Mouse (Mus musculus): ENCODE measurements at regions not wholly inside any gene's neighbourhood (a gene's known extent, or its start where the extent isn't known, plus 50 kb on each side); places are given as distances from the start of the nearest gene placed in this dataset.

DNA sequence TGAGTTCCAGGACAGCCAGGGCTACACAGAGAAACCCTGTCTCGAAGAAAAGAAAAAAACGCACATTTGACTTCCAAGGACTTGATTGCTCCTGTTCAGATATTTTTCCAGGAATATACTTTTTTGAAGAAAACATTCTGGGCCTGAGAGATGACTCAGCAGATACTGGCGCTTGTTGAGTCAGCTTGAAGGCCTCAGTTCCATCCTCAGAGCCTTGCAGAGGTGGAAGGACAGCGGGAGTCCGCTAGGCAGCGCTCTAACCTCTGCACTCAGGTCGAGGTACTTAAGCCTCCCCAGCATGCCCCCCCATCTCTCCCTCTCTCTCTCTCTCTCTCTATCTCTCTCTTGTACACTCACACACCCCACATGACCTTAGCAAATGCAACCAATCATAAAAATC, 86.3 kb upstream of the Eomes start:
- Histone ChIP-seq H3K4me3 (no peak overlapping the region), H3K36me3 (ENCODE audit: control insufficient read depth, insufficient read depth) (no peaks in the 10 kb centered on the region), H3K4me2 (ENCODE audit: low read depth) (no peak overlapping the region), H3ac (ENCODE audit: control insufficient read depth, insufficient read length) (no peak overlapping the region), H3K79me2 (ENCODE audit: control insufficient read depth, insufficient read depth) (no peaks in the 10 kb centered on the region), H3K27me3 (ENCODE audit: control insufficient read depth, insufficient read depth, insufficient read length) (no peaks in the 10 kb centered on the region)
- TF ChIP-seq POLR2AphosphoS2 (IDR thresholded peaks at IDR 0.05; ENCODE audit: insufficient read length, low read depth) (no peak), CEBPB (IDR thresholded peaks at IDR 0.05; ENCODE audit: insufficient read depth, poor library complexity, severe bottlenecking) (no peak), POLR2A (IDR thresholded peaks at IDR 0.05; ENCODE audit: insufficient read length, low read depth) (no peak), MYOG (IDR thresholded peaks at IDR 0.05; ENCODE audit: control insufficient read depth in 1 of 3, insufficient read depth in 1 of 3, insufficient read length in 2 of 3, low read depth in 2 of 3) (no peak), TCF3 (IDR thresholded peaks at IDR 0.05; ENCODE audit: insufficient read length, low read depth) (no peak), REST (IDR thresholded peaks at IDR 0.05; ENCODE audit: insufficient read depth, insufficient read length) (no peak), USF1 (IDR thresholded peaks at IDR 0.05; ENCODE audit: low read depth) (no peak), E2F4 (IDR thresholded peaks at IDR 0.05; ENCODE audit: insufficient read depth) (no peak), MAX (IDR thresholded peaks at IDR 0.05; ENCODE audit: low read depth) (no peak), TCF12 (IDR thresholded peaks at IDR 0.05; ENCODE audit: insufficient read depth, poor library complexity, severe bottlenecking) (no peak), MYOD1 (IDR thresholded peaks at IDR 0.05; ENCODE audit: control insufficient read depth in 1 of 3, insufficient read length in 2 of 3, low read depth in 2 of 3) (no peak), SRF (IDR thresholded peaks at IDR 0.05; ENCODE audit: control insufficient read depth, insufficient read length, low read depth) (no peak)

DNA sequence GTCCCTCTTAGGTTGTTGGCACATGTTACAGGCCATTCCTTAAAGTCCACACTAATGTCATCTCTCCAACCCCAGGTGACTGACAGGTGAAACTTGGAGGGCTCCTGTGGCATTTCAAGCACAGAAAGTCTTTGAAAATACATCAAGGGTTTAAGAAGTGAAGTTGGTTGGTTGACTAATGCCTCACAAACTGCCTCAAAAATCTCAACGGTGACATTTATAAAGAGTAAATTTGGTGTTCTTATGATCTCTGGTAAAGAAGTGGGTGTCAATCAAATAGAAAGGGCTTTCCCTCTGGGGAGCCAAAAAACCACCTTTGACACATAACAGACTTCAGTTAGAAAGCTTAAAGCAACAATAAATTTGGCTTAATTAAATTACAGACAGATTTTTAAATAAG, 85.2 kb upstream of the Eomes start:
- Histone ChIP-seq H3K4me3 (no peak overlapping the region), H3K36me3 (ENCODE audit: control insufficient read depth, insufficient read depth) (no peaks in the 10 kb centered on the region), H3K27me3 (ENCODE audit: control insufficient read depth, insufficient read depth, insufficient read length) (no peaks in the 10 kb centered on the region), H3K79me2 (ENCODE audit: control insufficient read depth, insufficient read depth) (no peaks in the 10 kb centered on the region), H3K4me2 (ENCODE audit: low read depth) (no peak overlapping the region), H3ac (ENCODE audit: control insufficient read depth, insufficient read length) (no peak overlapping the region)
- no peak for TF ChIP-seq TCF12 (IDR thresholded peaks at IDR 0.05; ENCODE audit: insufficient read depth, poor library complexity, severe bottlenecking)
- TF ChIP-seq USF1 (IDR thresholded peaks at IDR 0.05; ENCODE audit: low read depth), result no peak
- TF ChIP-seq REST (IDR thresholded peaks at IDR 0.05; ENCODE audit: insufficient read depth, insufficient read length), result no peak
- no peak for TF ChIP-seq POLR2AphosphoS2 (IDR thresholded peaks at IDR 0.05; ENCODE audit: insufficient read length, low read depth)
- TF ChIP-seq MYOG (IDR thresholded peaks at IDR 0.05; ENCODE audit: control insufficient read depth in 1 of 3, insufficient read depth in 1 of 3, insufficient read length in 2 of 3, low read depth in 2 of 3), result no peak
- no peak for TF ChIP-seq MYOD1 (IDR thresholded peaks at IDR 0.05; ENCODE audit: control insufficient read depth in 1 of 3, insufficient read length in 2 of 3, low read depth in 2 of 3)
- no peak for TF ChIP-seq MAX (IDR thresholded peaks at IDR 0.05; ENCODE audit: low read depth)
- TF ChIP-seq POLR2A (IDR thresholded peaks at IDR 0.05; ENCODE audit: insufficient read length, low read depth), result no peak
- TF ChIP-seq CEBPB (IDR thresholded peaks at IDR 0.05; ENCODE audit: insufficient read depth, poor library complexity, severe bottlenecking), result no peak
- TF ChIP-seq E2F4 (IDR thresholded peaks at IDR 0.05; ENCODE audit: insufficient read depth), result no peak
- no peak for TF ChIP-seq SRF (IDR thresholded peaks at IDR 0.05; ENCODE audit: control insufficient read depth, insufficient read length, low read depth)
- TF ChIP-seq TCF3 (IDR thresholded peaks at IDR 0.05; ENCODE audit: insufficient read length, low read depth), result no peak

DNA sequence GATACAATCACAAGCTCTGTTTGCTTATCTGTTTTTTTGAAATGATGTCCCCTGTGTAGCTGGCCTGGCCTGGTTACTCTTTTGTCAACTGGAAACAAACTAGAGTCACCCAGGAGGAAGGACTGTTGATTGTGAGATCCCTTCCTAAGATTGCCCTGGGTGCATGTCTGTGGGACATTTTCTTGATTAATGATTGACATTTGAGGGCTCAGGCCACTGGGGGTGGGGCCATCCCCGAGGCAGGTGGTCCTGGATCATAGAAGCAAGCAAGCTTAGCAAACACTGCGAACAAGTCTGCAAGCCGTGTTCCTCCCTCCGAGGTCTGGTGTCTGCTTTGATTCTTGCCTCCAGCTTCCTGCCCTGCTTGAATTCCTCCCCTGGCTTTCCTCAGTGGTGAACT, 84.4 kb upstream of the Eomes start:
- Histone ChIP-seq H3K4me2 (ENCODE audit: low read depth) (no peak overlapping the region), H3K36me3 (ENCODE audit: control insufficient read depth, insufficient read depth) (no peaks in the 10 kb centered on the region), H3ac (ENCODE audit: control insufficient read depth, insufficient read length) (no peak overlapping the region), H3K4me3 (no peak overlapping the region), H3K79me2 (ENCODE audit: control insufficient read depth, insufficient read depth) (no peaks in the 10 kb centered on the region), H3K27me3 (ENCODE audit: control insufficient read depth, insufficient read depth, insufficient read length) (no peaks in the 10 kb centered on the region)
- TF ChIP-seq TCF3 (IDR thresholded peaks at IDR 0.05; ENCODE audit: insufficient read length, low read depth) (no peak), CEBPB (IDR thresholded peaks at IDR 0.05; ENCODE audit: insufficient read depth, poor library complexity, severe bottlenecking) (no peak), SRF (IDR thresholded peaks at IDR 0.05; ENCODE audit: control insufficient read depth, insufficient read length, low read depth) (no peak), POLR2A (IDR thresholded peaks at IDR 0.05; ENCODE audit: insufficient read length, low read depth) (no peak)

DNA sequence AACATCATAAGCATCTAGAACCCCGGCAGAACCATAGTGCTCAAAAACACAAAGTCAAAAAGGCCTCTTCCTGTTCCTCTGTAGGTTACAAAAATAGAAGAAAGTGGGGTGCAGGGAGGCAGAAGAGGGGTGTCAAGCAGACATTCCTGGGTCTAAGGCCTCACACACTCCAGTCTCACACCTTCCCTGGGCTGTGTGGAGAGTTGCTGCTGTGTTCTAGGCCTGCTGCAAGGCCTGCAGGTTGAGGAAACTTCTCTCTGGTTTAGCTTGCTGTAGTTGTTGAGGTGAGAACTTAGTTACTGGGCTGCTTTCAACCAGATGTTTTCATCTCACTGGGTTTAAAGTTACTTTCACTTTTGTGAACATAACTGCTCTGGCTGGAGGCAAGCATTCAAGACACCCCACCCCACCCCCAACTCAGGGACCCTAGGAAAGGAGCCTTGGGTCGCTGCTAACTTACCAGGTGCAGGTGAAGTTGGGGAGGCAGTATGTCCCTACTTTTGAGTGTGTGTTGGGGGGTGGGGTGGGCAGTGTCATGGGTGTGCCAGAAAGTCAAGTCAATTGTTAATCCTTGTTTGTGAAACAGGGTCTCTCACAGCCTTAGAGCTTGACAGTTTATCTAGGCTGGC, 81.5 kb upstream of the Eomes start:
- Histone ChIP-seq H3K36me3 (ENCODE audit: control insufficient read depth, insufficient read depth) (no peaks in the 10 kb centered on the region), H3K79me2 (ENCODE audit: control insufficient read depth, insufficient read depth) (no peaks in the 10 kb centered on the region), H3K27me3 (ENCODE audit: control insufficient read depth, insufficient read depth, insufficient read length) (no peaks in the 10 kb centered on the region), H3ac (ENCODE audit: control insufficient read depth, insufficient read length) (no peak overlapping the region), H3K4me2 (ENCODE audit: low read depth) (peak overlapping the region; percentile 64), H3K4me3 (no peak overlapping the region)
- no peak for TF ChIP-seq TCF3 (IDR thresholded peaks at IDR 0.05; ENCODE audit: insufficient read length, low read depth)
- no peak for TF ChIP-seq USF1 (IDR thresholded peaks at IDR 0.05; ENCODE audit: low read depth)
- TF ChIP-seq CEBPB (IDR thresholded peaks at IDR 0.05; ENCODE audit: insufficient read depth, poor library complexity, severe bottlenecking), result no peak
- TF ChIP-seq E2F4 (IDR thresholded peaks at IDR 0.05; ENCODE audit: insufficient read depth), result no peak
- no peak for TF ChIP-seq POLR2AphosphoS2 (IDR thresholded peaks at IDR 0.05; ENCODE audit: insufficient read length, low read depth)
- no peak for TF ChIP-seq REST (IDR thresholded peaks at IDR 0.05; ENCODE audit: insufficient read depth, insufficient read length)
- TF ChIP-seq MYOG (IDR thresholded peaks at IDR 0.05; ENCODE audit: control insufficient read depth in 1 of 3, insufficient read depth in 1 of 3, insufficient read length in 2 of 3, low read depth in 2 of 3), result no peak
- no peak for TF ChIP-seq TCF12 (IDR thresholded peaks at IDR 0.05; ENCODE audit: insufficient read depth, poor library complexity, severe bottlenecking)
- no peak for TF ChIP-seq SRF (IDR thresholded peaks at IDR 0.05; ENCODE audit: control insufficient read depth, insufficient read length, low read depth)
- TF ChIP-seq POLR2A (IDR thresholded peaks at IDR 0.05; ENCODE audit: insufficient read length, low read depth), result no peak
- no peak for TF ChIP-seq MYOD1 (IDR thresholded peaks at IDR 0.05; ENCODE audit: control insufficient read depth in 1 of 3, insufficient read length in 2 of 3, low read depth in 2 of 3)
- TF ChIP-seq MAX (IDR thresholded peaks at IDR 0.05; ENCODE audit: low read depth), result no peak

Measured in myocyte (in vitro differentiated cells).